Mouse (Mus musculus) adrenal gland, postnatal 10 days (tissue): Measurements from ENCODE around the gene Ldlrad3. TPM values are rescaled to one million over a fixed set of nuclear protein-coding genes. Genes with fewer than 3 reads are reported as not detected.

Source experiments
- DNase-seq: peaks from one replicate; pipeline ENCODE4 v3.0.0; 2021; ENCODE audit warnings: mixed read lengths
- total RNA-seq, 2 experiments: library from RNA; stranded (reverse); gene quantifications; 2 replicates each; pipeline ENCODE4 v1.2.3; 2021

Gene Ldlrad3
- total RNA-seq, 2 experiments from 2014 or later: 11.6 to 13.8 TPM

DNA sequence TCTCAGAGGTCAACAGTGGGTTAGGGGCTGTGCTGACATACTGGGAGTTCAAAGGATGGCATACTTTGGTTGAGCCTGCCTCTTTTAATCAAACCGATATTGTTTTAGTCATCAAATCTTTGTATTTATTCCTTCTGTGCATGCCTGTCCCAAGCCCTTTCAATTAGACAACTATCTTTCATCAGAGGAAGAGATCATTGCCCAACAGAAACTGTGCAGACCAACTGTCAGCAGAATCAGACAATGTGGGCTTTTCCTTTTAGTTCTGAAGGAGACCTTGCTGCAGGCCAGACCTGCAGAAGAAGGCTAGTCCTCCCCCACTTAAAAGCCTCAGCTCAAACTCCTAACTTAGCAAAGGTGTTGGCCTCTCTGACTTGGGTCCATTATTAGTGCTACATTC, 41.9 kb downstream of the Ldlrad3 start:
- no peak for DNase-seq

DNA sequence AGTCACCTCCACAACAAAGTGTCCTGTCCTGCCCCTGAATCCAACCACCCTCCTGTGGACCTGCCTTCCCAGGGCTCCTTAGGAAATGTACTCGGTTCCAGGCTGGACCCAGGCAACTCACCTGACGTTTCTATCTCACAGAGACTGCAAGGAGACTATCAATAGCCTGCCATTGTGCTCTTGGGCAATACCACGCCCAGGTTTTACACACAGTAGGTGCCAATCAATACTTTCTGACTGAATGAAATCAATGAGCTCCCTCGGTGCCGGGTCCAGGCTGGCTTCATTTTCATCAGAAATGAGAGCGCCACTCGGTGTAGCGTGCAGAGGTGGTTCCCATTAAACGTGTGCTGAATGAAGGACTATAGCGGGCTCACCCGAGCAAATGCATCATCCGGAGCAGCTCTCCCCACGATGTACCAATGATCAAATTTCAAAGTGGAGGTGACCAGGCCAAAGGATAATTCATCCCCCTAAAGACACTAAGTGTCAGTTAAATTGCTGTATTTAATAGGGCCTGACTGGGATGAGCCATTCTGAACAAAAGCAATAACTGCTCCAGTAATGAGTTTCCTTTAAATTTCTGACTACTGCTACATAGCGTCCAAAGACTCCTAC, 43.4 kb downstream of the Ldlrad3 start:
- no peak for DNase-seq

DNA sequence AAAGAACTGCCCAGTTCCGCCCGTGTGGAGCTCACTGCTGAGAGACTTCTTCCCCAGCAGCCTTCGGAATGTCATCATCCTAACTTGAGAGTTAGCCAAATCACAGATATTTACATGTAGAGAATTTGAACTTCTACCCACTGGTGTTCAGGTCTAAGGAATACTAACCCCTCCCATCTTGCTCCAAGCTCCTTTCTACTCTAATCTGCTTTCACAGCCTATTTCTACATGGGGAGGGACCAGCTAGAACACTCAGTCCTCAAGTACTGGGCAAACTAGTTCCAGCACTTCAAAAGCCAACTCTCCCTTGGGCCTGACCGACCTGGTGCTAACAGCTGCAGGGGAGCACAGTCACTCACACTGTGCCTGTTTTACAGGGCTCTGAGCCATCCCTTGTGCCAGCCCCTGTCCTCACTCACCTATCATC, 44.0 kb downstream of the Ldlrad3 start:
- no peak for DNase-seq

DNA sequence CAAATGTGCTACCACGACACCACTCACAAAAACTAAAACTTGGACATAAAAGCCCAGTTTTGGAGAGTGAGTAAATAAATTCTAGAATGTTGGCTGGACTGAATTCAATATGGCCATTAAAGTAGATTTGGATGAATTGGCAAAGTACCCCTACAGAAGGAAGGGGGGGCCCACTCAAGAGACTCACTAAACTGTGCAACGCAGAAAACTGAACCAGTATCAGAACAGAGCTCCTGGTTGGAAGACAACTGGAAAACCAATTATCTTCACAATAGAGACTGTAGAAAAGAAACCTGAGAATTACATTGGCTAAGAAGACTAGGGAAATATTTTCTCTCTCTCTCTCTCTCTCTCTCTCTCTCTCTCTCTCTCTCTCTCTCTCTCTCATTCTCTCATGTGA, 45.0 kb downstream of the Ldlrad3 start:
- DNase-seq: no peak

DNA sequence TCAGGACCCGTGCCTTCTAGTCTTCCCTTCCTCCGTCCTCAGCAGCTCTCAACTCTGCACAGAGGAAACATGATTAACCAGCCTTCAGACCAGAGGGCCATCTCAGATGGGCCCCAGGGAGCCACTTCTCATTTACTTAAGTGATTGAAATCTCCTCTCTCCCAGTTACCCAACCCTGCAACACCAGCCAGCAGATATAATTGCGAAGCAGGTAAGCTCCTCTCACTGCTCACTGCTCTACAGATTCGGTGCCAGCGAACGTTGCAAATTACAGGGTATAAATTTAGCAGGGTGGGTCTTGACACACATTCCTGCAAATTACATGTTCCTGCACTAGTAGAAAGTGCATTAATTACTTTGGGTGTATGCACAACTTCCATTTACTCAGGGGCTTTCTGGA, 48.3 kb downstream of the Ldlrad3 start:
- no peak for DNase-seq

DNA sequence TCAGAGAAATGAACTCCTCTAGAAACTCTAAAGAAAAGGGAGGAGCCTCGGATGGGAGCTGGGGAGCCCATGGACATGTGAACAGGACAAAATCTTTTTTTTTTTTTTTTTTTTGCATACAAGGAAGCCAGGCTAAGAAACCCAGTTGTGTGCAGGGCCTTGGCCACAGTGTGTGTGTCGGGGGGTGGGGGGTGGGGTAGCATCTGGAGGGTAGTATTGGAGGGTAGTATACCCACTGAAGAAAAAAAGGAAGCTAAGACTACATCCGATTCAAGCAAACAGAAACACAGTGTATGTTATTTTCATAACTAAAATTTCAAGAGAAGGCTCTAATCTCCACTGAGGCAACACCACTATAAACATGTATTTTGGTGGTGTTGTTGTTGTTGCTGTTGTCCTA, 50.0 kb downstream of the Ldlrad3 start:
- DNase-seq: no peak

DNA sequence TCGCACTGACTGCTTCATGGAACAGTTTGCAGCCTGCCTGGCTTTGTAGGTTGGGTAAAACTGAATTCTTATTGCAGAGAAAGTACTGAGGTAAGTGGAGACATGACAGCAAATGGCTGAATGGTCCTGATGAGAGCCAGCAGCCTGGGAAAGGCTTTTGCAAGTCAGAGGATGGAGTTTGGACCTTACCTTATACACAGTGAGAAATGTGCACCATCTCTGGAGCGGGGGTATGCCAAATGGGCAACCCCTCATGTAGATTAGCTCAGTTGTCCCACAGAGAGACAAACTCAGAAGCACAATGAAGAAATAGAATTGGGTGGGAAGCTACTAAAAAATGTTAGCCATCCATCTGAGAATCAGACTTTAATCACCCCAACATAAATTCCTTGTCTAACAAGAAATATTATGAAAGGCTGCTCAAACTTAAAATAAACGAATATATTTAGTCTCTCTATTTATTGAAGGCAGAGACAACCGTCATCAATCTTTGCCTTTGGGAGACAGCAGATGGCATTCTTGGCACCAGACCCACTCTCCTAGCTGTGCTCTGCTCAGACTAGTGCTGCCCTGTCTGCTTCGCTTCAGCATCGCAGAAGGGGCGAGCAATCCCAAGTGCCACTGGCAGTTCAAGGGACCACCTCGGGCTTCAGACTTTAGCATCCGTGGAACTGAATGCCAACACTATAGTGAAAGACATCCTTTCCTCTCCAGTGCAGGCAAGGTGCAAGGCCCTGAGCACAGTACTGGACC, 51.5 kb downstream of the Ldlrad3 start:
- peak; percentile 51 for DNase-seq

DNA sequence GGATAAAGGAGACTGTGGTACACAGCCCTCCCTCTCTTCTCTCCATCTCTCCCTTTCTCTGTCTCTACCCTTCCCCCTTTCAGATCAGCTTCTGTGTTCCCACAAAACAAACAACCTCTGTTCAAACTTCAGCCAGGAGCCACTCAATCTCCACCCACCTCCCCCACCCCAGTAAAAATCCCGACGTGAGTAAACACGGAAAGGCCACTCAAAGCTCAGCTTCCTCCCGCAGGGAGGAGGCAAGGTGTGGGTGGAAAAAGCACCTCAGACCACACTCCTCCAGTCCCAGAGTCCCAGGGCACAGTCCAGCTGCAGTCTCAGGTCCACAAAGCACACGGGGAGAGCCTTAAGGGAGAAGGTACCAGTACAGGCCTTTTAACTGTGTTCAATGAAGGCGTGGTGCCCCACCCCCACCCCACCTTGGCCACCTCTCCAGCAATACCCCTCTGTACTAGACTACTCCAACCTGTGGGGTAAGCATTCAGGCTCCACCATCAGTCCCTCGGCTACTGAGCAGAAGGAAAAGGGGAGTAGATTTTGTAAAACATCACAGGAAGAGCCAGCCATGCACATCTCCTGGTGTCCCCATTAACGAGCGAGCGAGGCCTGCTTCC, 53.1 kb downstream of the Ldlrad3 start:
- no peak for DNase-seq

DNA sequence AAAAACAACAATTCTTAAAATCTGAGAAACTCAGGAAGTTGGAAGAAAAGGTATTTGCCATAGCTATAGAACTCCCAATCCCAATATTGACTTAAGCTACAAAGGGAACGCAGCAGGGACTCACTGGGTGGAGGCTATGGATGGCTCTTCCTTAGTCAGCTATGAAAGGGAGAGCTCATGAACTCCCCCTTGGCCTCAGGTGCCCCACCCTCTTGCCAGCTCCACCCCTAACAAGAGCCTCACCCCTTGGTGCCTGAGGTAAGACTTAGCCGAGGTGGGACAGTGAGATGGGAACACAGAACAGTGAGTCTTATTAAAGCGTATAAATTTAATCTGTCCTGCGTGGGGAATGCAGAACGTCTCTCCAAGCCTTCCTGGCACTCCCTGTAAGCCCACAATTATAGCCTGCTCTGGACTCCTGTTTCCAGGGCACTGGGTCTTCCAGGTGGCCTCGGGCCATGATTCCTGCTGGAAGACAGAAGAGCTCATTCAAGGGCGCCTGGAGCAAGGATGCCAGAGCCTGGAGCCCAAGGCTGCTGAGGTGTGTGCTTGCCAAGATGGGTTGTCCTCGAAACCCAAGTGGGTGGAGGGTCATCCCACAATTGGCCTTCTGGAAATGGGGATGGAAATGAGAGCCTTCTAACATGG, 55.9 kb downstream of the Ldlrad3 start:
- DNase-seq: peak; percentile 77

DNA sequence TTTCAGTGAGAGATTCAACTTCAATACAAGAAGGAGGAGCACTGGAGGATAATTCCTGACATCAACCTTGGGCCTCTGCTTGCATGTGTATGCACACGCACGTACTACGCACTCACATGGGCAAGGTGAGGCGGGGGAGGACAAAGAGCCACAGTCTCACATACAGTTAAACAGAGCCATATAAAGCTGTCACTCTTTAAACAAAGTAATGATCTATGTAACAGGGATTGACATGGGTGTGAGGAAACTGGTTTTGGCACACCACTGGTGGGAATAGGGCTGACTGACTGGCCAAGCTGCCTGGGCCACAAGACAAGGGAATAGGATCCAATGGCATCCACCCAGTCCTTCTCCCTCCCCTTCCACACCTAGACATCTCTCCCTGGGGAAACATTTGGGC, 57.0 kb downstream of the Ldlrad3 start:
- peak; percentile 37 for DNase-seq

DNA sequence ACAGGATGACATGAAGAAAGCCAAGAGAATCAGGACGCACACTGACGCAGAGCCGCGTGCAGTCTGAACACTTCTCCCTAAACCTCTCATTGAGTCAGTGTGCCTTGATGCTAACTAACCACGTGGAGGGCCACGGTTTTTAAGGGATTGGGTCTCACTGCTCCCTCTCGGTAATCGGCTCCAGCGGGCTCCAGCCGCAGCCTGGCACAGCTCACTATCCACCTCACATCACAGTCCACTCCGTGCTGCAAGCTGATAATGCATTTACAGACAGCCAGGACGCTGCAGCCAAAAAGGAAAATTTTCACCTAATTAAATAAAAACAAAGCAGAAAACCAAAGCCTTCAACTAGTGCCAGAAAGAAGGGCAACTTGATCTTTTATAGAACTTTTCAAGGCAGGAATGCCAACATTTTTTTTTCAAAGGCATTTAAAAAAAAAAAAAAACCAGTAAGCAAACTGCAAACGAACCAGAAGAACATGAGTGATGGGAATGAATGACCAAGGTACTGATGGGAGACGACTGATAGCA, 57.6 kb downstream of the Ldlrad3 start:
- no peak for DNase-seq

DNA sequence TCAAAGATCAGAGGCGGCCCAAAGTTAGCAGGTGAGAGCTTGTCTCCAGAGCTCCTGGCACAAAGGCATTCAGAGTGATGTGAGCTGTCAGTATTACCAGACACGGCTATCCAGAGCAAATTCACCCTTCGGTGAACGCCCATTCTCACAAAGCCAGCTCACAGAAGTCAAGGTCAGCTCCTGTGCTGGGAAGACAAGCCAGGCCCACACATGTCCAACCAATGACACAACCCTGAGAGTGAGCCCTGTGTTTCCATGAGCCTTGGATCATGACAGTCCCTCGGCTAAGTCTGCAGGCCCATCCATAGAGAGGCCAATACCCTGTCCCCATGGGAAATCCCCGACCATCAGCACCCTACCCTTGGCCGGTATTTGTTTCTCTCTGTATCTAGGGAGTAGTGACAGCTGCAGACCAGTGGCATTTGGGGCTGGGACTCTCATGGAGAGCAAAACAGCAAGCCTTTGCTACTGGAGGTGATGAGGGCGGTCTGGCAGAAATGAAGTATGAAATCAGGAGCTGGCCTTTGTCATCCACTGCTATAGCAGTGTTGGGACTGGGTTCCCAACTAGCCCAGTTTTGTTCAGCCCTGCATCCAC, 58.3 kb downstream of the Ldlrad3 start:
- peak; percentile 47 for DNase-seq

DNA sequence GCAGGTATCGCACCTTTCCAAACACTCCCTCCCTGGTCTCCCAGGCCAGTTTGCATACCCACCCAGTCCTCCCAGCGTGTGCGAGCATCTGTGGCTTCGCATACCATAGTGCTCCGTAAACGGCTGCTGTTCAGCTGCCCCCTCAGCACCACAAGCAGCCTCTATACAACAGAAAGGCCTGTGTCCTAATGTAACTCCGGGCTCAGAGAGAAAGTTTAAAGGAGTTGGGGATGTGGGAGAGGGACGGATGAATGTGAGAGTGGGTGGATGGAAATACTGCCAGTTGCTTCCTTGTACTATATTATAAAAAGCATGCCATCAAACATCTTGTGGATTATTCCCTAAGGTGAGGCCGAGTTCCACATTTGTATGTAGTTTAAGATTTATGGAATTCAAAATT, 59.0 kb downstream of the Ldlrad3 start:
- DNase-seq: no peak

DNA sequence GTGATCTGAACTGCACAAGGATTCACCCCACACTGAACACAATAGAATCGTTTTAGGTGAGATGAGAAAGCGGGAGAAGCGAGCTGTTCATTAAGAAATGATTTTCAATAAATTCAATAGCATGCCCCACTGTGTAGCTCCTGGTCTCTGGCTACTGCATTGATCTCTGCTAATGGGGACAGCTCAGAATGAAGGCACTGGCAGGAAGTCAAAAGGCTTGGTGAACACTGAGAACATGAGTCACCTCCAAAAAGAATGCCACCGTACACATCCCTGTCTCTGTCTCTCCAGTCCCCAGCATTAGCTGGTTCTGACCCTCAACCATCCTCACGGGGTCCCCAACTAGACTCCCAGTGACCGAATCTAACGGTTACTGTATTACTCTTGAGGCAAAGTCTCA, 60.1 kb downstream of the Ldlrad3 start:
- no peak for DNase-seq

DNA sequence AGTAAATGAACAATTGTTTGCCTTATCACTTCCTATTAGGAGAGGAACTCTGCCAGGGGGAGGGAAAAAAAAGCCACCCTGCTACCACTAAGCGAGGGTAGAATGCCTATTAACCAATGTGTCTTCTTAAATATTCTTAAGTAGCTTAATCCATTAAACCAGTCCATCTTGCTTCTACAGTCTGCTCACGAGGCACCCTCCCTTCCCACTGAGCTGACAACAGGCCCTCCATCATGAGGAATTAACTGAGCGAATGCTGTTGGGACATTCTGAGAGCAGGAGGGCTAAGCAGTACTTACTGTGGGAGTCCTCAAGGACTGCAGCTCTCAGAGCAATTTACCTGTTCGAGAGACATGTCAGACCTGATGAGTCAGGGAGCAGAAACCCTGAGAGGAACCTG, 61.1 kb downstream of the Ldlrad3 start:
- no peak for DNase-seq

DNA sequence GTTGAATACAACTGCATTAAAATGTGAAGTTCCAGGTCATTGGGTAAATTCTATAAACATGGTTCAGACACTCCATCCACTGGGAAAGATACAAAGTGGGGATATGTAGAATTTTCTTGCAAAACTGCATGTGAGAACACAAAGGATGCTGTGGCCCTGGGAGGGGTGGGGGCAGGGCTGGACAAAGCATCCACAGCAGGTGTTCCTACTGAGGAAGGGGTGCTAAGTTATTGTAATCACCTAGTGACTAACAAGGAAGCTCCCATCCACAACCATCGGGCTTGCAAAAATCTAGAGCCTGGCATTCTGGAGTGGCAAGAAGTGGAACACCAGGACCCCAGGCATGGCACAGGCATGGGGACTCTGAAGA, 64.1 kb downstream of the Ldlrad3 start:
- DNase-seq: no peak

DNA sequence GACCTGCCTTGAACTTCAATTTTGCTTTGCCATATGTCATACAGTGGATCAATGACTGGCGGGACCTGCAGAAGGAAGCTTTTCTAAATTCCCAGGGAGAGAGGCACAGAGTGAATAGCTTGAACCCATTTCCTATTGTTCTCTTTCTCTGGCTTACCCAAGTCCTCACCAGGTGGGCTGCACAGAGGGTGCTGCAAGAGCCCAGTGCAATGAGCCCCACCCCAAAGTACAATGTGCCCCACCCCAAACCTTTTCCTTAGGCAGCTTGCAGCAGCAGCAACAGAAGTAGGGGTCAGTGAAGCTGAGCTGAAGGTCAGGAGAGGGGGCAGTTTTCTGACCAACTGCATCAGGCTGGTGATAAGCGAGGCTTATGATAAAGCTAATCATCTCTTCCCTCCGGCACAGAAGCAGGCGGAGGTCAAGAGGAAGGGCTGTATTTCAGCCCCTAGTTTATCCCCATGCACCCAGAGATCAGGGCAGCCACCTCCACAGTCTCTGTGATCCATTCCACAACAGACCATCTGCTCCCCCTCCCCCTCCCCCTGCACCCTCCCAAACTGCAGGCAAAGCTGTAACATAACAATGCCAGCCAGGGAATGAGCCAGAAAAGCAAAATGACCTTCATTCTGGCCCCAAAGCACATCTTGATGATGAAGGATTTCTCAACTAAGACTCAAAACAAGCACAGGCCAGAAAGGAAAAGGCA, 64.6 kb downstream of the Ldlrad3 start:
- no peak for DNase-seq

DNA sequence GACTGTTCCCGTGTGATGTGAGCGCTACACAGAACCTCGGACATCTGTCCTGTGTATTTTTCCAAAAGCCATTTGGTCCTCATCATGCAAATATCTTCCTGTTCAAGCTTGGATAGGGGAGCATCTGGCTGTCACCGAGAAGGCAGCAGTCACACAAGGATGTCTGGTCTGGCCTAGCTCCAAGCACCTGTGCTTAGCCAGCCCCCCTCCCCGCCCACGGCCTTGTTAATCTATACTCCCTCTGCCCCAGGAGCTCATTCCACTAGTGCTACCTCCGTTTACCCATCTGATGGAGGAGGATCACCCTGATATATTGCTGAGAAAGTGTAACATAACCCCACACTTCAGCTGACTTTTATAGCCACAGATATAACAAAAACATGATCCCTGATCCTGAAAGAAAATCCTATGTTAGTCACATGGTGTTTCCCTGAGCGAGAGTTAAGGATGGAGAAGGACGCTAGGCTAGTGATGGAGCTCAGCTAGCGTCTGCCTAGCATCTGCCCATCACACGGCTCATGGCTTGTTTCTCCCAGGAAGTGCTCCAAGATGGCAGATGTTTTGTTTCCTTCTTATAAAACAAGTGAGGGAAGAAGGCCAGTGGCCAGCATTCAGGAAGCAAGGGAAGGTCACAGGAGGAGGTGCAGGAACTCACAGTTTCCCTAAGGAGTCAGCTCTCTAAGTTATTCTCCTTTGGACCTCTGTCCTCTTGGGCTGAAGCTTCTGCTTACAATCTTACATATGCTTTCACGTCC, 66.3 kb downstream of the Ldlrad3 start:
- no peak for DNase-seq

DNA sequence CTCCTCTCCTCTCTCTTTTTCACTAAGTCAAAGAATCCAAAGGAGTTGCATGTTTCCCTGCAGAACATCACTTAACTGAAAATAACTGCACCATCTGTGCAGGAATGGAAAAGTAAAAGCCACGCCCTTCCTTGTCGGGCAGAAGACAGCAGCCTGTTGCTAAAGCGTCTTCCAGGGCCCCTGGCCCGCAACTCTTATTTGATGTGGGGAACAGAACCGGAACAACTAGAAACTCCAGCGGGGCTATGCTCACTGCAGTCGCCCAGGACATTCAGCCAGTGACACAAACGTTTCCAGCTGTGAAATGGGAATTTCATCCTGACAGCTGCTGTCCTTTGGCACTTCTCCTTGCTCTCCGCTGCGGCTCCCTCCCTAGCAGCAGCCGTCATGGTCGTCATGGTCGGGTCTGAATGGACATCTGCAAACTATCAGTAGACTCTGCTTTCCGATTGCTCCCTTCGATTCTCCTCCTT, 67.2 kb downstream of the Ldlrad3 start:
- no peak for DNase-seq

DNA sequence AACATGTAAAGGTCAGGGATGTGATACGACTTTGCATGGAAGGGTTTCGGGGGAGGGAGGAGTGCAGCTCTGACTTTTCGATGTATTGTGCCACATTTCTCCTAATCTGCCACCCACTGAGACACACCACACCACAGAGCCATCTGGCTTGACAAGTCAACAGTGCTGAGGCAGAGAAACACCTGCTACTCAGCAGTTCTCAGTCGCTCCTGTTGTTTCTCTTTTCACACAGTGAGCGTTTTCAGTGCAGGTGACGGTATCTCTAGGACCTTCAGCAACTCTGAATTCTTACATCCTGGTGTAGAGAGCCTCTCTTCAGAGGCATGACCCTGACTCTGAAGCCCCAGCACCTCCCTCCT, 68.8 kb downstream of the Ldlrad3 start:
- no peak for DNase-seq
